Mouse (Mus musculus) liver, embryonic 16.5 days (tissue): ENCODE data around the gene Gnptab. TPM values are rescaled to one million over a fixed set of nuclear protein-coding genes. Genes with fewer than 3 reads are reported as not detected.

Experiments used
- ATAC-seq: fragments of 200-750 bp; cut with Nextera tagmentation; 2 replicates; pipeline ENCODE4 v1.8.0; 2017; ENCODE audit warnings: low read depth, mild to moderate bottlenecking, moderate number of reproducible peaks, moderate library complexity
- H3K27ac ChIP-seq: fragments of 300-500 bp; sonication (generic); 2 replicates; pipeline ENCODE4 v1.5.1; 2014; ENCODE audit warnings: mild to moderate bottlenecking, low read length
- H3K27me3 ChIP-seq: fragments of 300-500 bp; sonication (generic); 2 replicates; pipeline ENCODE4 v1.6.1; 2014; ENCODE audit warnings: low read depth, low read length, mixed read lengths; ENCODE audit not compliant: control insufficient read depth, insufficient read depth
- H3K36me3 ChIP-seq: fragments of 300-500 bp; sonication (generic); 2 replicates; pipeline ENCODE4 v1.6.1; 2014; ENCODE audit warnings: mild to moderate bottlenecking; ENCODE audit not compliant: control insufficient read depth, insufficient read depth
- H3K4me1 ChIP-seq: fragments of 300-500 bp; sonication (generic); 2 replicates; pipeline ENCODE4 v1.6.1; 2014; ENCODE audit warnings: low read depth, low read length, mixed read lengths; ENCODE audit not compliant: control insufficient read depth
- H3K4me2 ChIP-seq: fragments of 300-500 bp; sonication (generic); 2 replicates; pipeline ENCODE4 v1.6.1; 2014; ENCODE audit warnings: low read depth, low read length, mixed read lengths
- H3K4me3 ChIP-seq: fragments of 300-500 bp; sonication (generic); 2 replicates; pipeline ENCODE4 v1.5.1; 2014; ENCODE audit warnings: low read depth, mild to moderate bottlenecking, low read length
- H3K9ac ChIP-seq: fragments of 300-500 bp; sonication (generic); 2 replicates; pipeline ENCODE4 v1.6.1; 2014; ENCODE audit warnings: low read depth, low read length
- H3K9me3 ChIP-seq: fragments of 300-500 bp; sonication (generic); replicated peaks from 2 replicates; pipeline ENCODE4 v1.6.1; 2016; ENCODE audit warnings: low read length; ENCODE audit not compliant: control insufficient read depth
- WGBS: fragments of 180-500 bp; shearing (Covaris S2); extraction: QIAGEN DNeasy Blood & Tissue Kit; methylation state at CpG from one replicate; pipeline ENCODE4 v1.1.7; 2014; ENCODE audit not compliant: insufficient replicate concordance; 5-methylcytosine and 5-hydroxymethylcytosine counted together
- polyA plus RNA-seq: library from polyadenylated mRNA; unstranded; fragments of >200 nt; fragmentation: Nextera tagmentation; extraction: Ambion mirVana; gene quantifications from 2 replicates; pipeline ENCODE4 v1.2.1, GENCODE M21; 2015

Gene Gnptab
- polyA plus RNA-seq, 1 experiment from 2014 or later = 2.4 TPM

- no peak overlapping the region for H3K27ac ChIP-seq
- no peaks in the 10 kb centered on the region for H3K4me1 ChIP-seq
- no peak overlapping the region for H3K4me2 ChIP-seq
- H3K36me3 ChIP-seq = no peaks in the 10 kb centered on the region
- ATAC-seq = no peak
- no peaks in the 10 kb centered on the region for H3K27me3 ChIP-seq
- no peak overlapping the region for H3K9ac ChIP-seq
- WGBS = 42% methylated on average over 6 of the region's 6 CpGs
- no peak overlapping the region for H3K4me3 ChIP-seq
- no peaks in the 10 kb centered on the region for H3K9me3 ChIP-seq
Observed at GRCm38 (mm10) chr10:88398668-88399243, 19.8 kb downstream of the Gnptab start.

- H3K27me3 ChIP-seq = no peaks in the 10 kb centered on the region
- H3K4me2 ChIP-seq = no peak overlapping the region
- ATAC-seq = no peak
- no peaks in the 10 kb centered on the region for H3K9me3 ChIP-seq
- no peaks in the 10 kb centered on the region for H3K4me1 ChIP-seq
- H3K36me3 ChIP-seq = no peaks in the 10 kb centered on the region
- H3K4me3 ChIP-seq = no peak overlapping the region
- WGBS = 54% methylated on average over 5 of the region's 5 CpGs
- no peak overlapping the region for H3K9ac ChIP-seq
- H3K27ac ChIP-seq = no peak overlapping the region
Observed at GRCm38 (mm10) chr10:88399271-88399670, 20.3 kb downstream of the Gnptab start.

GRCm38 (mm10) chr10:88403021-88403420 is 24.1 kb downstream of the Gnptab start:
- 75% methylated on average over 4 of the region's 4 CpGs for WGBS
- no peak for ATAC-seq
- H3K36me3 ChIP-seq = no peaks in the 10 kb centered on the region
- no peaks in the 10 kb centered on the region for H3K27me3 ChIP-seq
- no peak overlapping the region for H3K4me2 ChIP-seq
- no peak overlapping the region for H3K27ac ChIP-seq
- no peak overlapping the region for H3K4me3 ChIP-seq
- H3K9me3 ChIP-seq = no peaks in the 10 kb centered on the region
- no peaks in the 10 kb centered on the region for H3K4me1 ChIP-seq
- H3K9ac ChIP-seq = no peak overlapping the region

GRCm38 (mm10) chr10:88404220-88404619 is 25.3 kb downstream of the Gnptab start:
- Histone ChIP-seq H3K4me1 (no peaks in the 10 kb centered on the region), H3K9me3 (no peaks in the 10 kb centered on the region), H3K4me2 (no peak overlapping the region), H3K9ac (no peak overlapping the region), H3K36me3 (no peaks in the 10 kb centered on the region), H3K27ac (no peak overlapping the region), H3K27me3 (no peaks in the 10 kb centered on the region), H3K4me3 (no peak overlapping the region)
- 60% methylated on average over 6 of the region's 6 CpGs for WGBS
- no peak for ATAC-seq

GRCm38 (mm10) chr10:88405812-88406211 is 26.9 kb downstream of the Gnptab start:
- 75% methylated on average over 7 of the region's 7 CpGs for WGBS
- no peaks in the 10 kb centered on the region for H3K36me3 ChIP-seq
- no peak for ATAC-seq
- H3K9ac ChIP-seq = no peak overlapping the region
- no peaks in the 10 kb centered on the region for H3K4me1 ChIP-seq
- H3K4me3 ChIP-seq = no peak overlapping the region
- H3K27ac ChIP-seq = no peak overlapping the region
- H3K27me3 ChIP-seq = no peaks in the 10 kb centered on the region
- no peak overlapping the region for H3K4me2 ChIP-seq
- H3K9me3 ChIP-seq = no peaks in the 10 kb centered on the region

- 73% methylated on average over 12 of the region's 12 CpGs for WGBS
- H3K4me1 ChIP-seq = no peaks in the 10 kb centered on the region
- H3K9ac ChIP-seq = no peak overlapping the region
- no peak for ATAC-seq
- no peak overlapping the region for H3K4me3 ChIP-seq
- H3K36me3 ChIP-seq = no peaks in the 10 kb centered on the region
- H3K27me3 ChIP-seq = no peaks in the 10 kb centered on the region
- H3K4me2 ChIP-seq = no peak overlapping the region
- H3K27ac ChIP-seq = no peak overlapping the region
- H3K9me3 ChIP-seq = no peaks in the 10 kb centered on the region
Observed at GRCm38 (mm10) chr10:88407875-88408631, 29.1 kb downstream of the Gnptab start.

GRCm38 (mm10) chr10:88409751-88410150 is 30.8 kb downstream of the Gnptab start:
- no peak overlapping the region for H3K9ac ChIP-seq
- WGBS = 31% methylated on average over 2 of the region's 2 CpGs
- no peaks in the 10 kb centered on the region for H3K36me3 ChIP-seq
- no peak for ATAC-seq
- no peaks in the 10 kb centered on the region for H3K4me1 ChIP-seq
- H3K4me2 ChIP-seq = no peak overlapping the region
- H3K27ac ChIP-seq = no peak overlapping the region
- H3K27me3 ChIP-seq = no peaks in the 10 kb centered on the region
- H3K4me3 ChIP-seq = no peak overlapping the region
- H3K9me3 ChIP-seq = no peaks in the 10 kb centered on the region

- ATAC-seq = no peak
- Histone ChIP-seq H3K4me3 (no peak overlapping the region), H3K27me3 (no peaks in the 10 kb centered on the region), H3K9me3 (no peaks in the 10 kb centered on the region), H3K4me2 (no peak overlapping the region), H3K27ac (no peak overlapping the region), H3K36me3 (no peaks in the 10 kb centered on the region), H3K9ac (no peak overlapping the region), H3K4me1 (no peaks in the 10 kb centered on the region)
- 75% methylated on average over 17 of the region's 17 CpGs for WGBS
Observed at GRCm38 (mm10) chr10:88412290-88412995, 33.5 kb downstream of the Gnptab start.

- no peak for ATAC-seq
- Histone ChIP-seq H3K9ac (no peak overlapping the region), H3K27me3 (no peaks in the 10 kb centered on the region), H3K36me3 (no peaks in the 10 kb centered on the region), H3K4me2 (no peak overlapping the region), H3K27ac (no peak overlapping the region), H3K4me3 (no peak overlapping the region), H3K9me3 (no peaks in the 10 kb centered on the region), H3K4me1 (no peaks in the 10 kb centered on the region)
- WGBS = 65% methylated on average over 5 of the region's 5 CpGs
Observed at GRCm38 (mm10) chr10:88417686-88418085, 38.8 kb downstream of the Gnptab start.
